Mouse (Mus musculus): Measurements from ENCODE around the gene Snrpb2. TPM values are rescaled to one million over a fixed set of nuclear protein-coding genes. Genes with fewer than 3 reads are reported as not detected.
A peak's percentile ranks its signal among the peaks of the same experiment; 100 is the strongest.

The Snrpb2 gene
- 81.7 and 85.7 TPM in 2 replicates for polyA plus RNA-seq (2014; fragmentation: Nextera tagmentation; extraction: Ambion mirVana)

- WGBS: 1% methylated on average over 55 of the region's 55 CpGs
- Histone ChIP-seq H3K4me2 (ENCODE audit: low read length) (peak within 1 kb of the TSS; percentile 85), H3K4me3 (ENCODE audit: low read depth, low read length) (peak within 1 kb of the TSS; percentile 92), H3K36me3 (ENCODE audit: control insufficient read depth, insufficient read depth, low read length) (peaks cover 28% of the 10 kb centered on the region), H3K9me3 (ENCODE audit: control insufficient read depth, low read length) (no peaks in the 10 kb centered on the region), H3K27ac (ENCODE audit: low read depth) (no peak within 1 kb of the TSS), H3K9ac (ENCODE audit: low read length) (peak within 1 kb of the TSS; percentile 83), H3K4me1 (replicated peaks; ENCODE audit: control insufficient read depth, insufficient read depth, low read length) (peaks cover 2% of the 10 kb centered on the region), H3K27me3 (replicated peaks; ENCODE audit: control insufficient read depth, insufficient read depth, low read length) (no peaks in the 10 kb centered on the region)
- DNase-seq (ENCODE audit: low spot score) (peak; percentile 94), ATAC-seq (replicated peaks; ENCODE audit: low FRiP score, low TSS enrichment, low read depth) (peak; percentile 94)
Measured at GRCm38 (mm10) chr2:143062812-143063792, at the start of gene Snrpb2. Gene Snrpb2 (plus strand): TSS chr2:143063039.

- Histone ChIP-seq H3K4me2 (ENCODE audit: low read length) (no peak overlapping the region), H3K4me1 (replicated peaks; ENCODE audit: control insufficient read depth, insufficient read depth, low read length) (no peaks in the 10 kb centered on the region), H3K4me3 (ENCODE audit: low read depth, low read length) (no peak overlapping the region), H3K27ac (ENCODE audit: low read depth) (no peak overlapping the region), H3K9ac (ENCODE audit: low read length) (no peak overlapping the region), H3K36me3 (ENCODE audit: control insufficient read depth, insufficient read depth, low read length) (no peaks in the 10 kb centered on the region), H3K9me3 (ENCODE audit: control insufficient read depth, low read length) (no peaks in the 10 kb centered on the region), H3K27me3 (replicated peaks; ENCODE audit: control insufficient read depth, insufficient read depth, low read length) (no peaks in the 10 kb centered on the region)
- WGBS: 83% methylated on average over 5 of the region's 5 CpGs
- ATAC-seq (replicated peaks; ENCODE audit: low FRiP score, low TSS enrichment, low read depth) (no peak), DNase-seq (ENCODE audit: low spot score) (no peak)
Measured at GRCm38 (mm10) chr2:143013057-143013456, 49.8 kb upstream of the Snrpb2 start.

- no peak for ATAC-seq (replicated peaks; ENCODE audit: low FRiP score, low TSS enrichment, low read depth)
- no peak overlapping the region for H3K27ac ChIP-seq (ENCODE audit: low read depth)
Measured at GRCm38 (mm10) chr2:143018084-143018483, 44.8 kb upstream of the Snrpb2 start.

GRCm38 (mm10) chr2:143018591-143019130, 44.2 kb upstream of the Snrpb2 start:
- DNase-seq (ENCODE audit: low spot score): peak; percentile 56
- 7% methylated on average over 5 of the region's 5 CpGs for WGBS
- no peak overlapping the region for H3K4me3 ChIP-seq (ENCODE audit: low read depth, low read length)
- 0 out of 2 replicates have a peak overlapping the region, but pooled peaks have one; percentile 13 for H3K4me2 ChIP-seq (ENCODE audit: low read length)
- H3K36me3 ChIP-seq (ENCODE audit: control insufficient read depth, insufficient read depth, low read length): no peaks in the 10 kb centered on the region
- no peaks in the 10 kb centered on the region for H3K27me3 ChIP-seq (replicated peaks; ENCODE audit: control insufficient read depth, insufficient read depth, low read length)
- ATAC-seq (replicated peaks; ENCODE audit: low FRiP score, low TSS enrichment, low read depth): 0 out of 2 replicates have a peak, but pooled peaks have one; percentile 64
- H3K9ac ChIP-seq (ENCODE audit: low read length): no peak overlapping the region
- 0 out of 2 replicates have a peak overlapping the region, but pooled peaks have one; percentile 6 for H3K27ac ChIP-seq (ENCODE audit: low read depth)
- H3K4me1 ChIP-seq (replicated peaks; ENCODE audit: control insufficient read depth, insufficient read depth, low read length): peaks cover 10% of the 10 kb centered on the region
- H3K9me3 ChIP-seq (ENCODE audit: control insufficient read depth, low read length): no peaks in the 10 kb centered on the region

More at GRCm38 (mm10) chr2:143018084-143018483, 44.8 kb upstream of the Snrpb2 start:
- Histone ChIP-seq H3K36me3 (ENCODE audit: control insufficient read depth, insufficient read depth, low read length) (no peaks in the 10 kb centered on the region), H3K9ac (ENCODE audit: low read length) (no peak overlapping the region), H3K9me3 (ENCODE audit: control insufficient read depth, low read length) (no peaks in the 10 kb centered on the region), H3K4me2 (ENCODE audit: low read length) (no peak overlapping the region), H3K4me3 (ENCODE audit: low read depth, low read length) (no peak overlapping the region), H3K27me3 (replicated peaks; ENCODE audit: control insufficient read depth, insufficient read depth, low read length) (no peaks in the 10 kb centered on the region), H3K4me1 (replicated peaks; ENCODE audit: control insufficient read depth, insufficient read depth, low read length) (peaks cover 10% of the 10 kb centered on the region)
- DNase-seq (ENCODE audit: low spot score): no peak
- 86% methylated on average over 8 of the region's 8 CpGs for WGBS

- no peak overlapping the region for H3K4me3 ChIP-seq (ENCODE audit: low read depth, low read length)
- peaks cover 10% of the 10 kb centered on the region for H3K4me1 ChIP-seq (replicated peaks; ENCODE audit: control insufficient read depth, insufficient read depth, low read length)
- 20% methylated on average over 2 of the region's 2 CpGs for WGBS
- no peaks in the 10 kb centered on the region for H3K27me3 ChIP-seq (replicated peaks; ENCODE audit: control insufficient read depth, insufficient read depth, low read length)
- no peak overlapping the region; the same call in 1 of the 2 replicates for H3K27ac ChIP-seq (ENCODE audit: low read depth)
- no peak overlapping the region for H3K4me2 ChIP-seq (ENCODE audit: low read length)
- no peaks in the 10 kb centered on the region for H3K36me3 ChIP-seq (ENCODE audit: control insufficient read depth, insufficient read depth, low read length)
- no peaks in the 10 kb centered on the region for H3K9me3 ChIP-seq (ENCODE audit: control insufficient read depth, low read length)
- ATAC-seq (replicated peaks; ENCODE audit: low FRiP score, low TSS enrichment, low read depth): peak; percentile 81
- DNase-seq (ENCODE audit: low spot score): peak; percentile 55
- no peak overlapping the region for H3K9ac ChIP-seq (ENCODE audit: low read length)
Measured at GRCm38 (mm10) chr2:143019727-143020126, 43.1 kb upstream of the Snrpb2 start.

- no peak overlapping the region for H3K4me3 ChIP-seq (ENCODE audit: low read depth, low read length)
- peaks cover 8% of the 10 kb centered on the region for H3K4me1 ChIP-seq (replicated peaks; ENCODE audit: control insufficient read depth, insufficient read depth, low read length)
- no peaks in the 10 kb centered on the region for H3K36me3 ChIP-seq (ENCODE audit: control insufficient read depth, insufficient read depth, low read length)
- ATAC-seq (replicated peaks; ENCODE audit: low FRiP score, low TSS enrichment, low read depth) (no peak), DNase-seq (ENCODE audit: low spot score) (no peak)
- WGBS: 88% methylated on average over 2 of the region's 2 CpGs
- no peaks in the 10 kb centered on the region for H3K9me3 ChIP-seq (ENCODE audit: control insufficient read depth, low read length)
- no peaks in the 10 kb centered on the region for H3K27me3 ChIP-seq (replicated peaks; ENCODE audit: control insufficient read depth, insufficient read depth, low read length)
- no peak overlapping the region for H3K9ac ChIP-seq (ENCODE audit: low read length)
- H3K4me2 ChIP-seq (ENCODE audit: low read length): no peak overlapping the region
- H3K27ac ChIP-seq (ENCODE audit: low read depth): no peak overlapping the region
Measured at GRCm38 (mm10) chr2:143023331-143023730, 39.5 kb upstream of the Snrpb2 start.

GRCm38 (mm10) chr2:143024226-143024625, 38.6 kb upstream of the Snrpb2 start:
- DNase-seq (ENCODE audit: low spot score) (no peak), ATAC-seq (replicated peaks; ENCODE audit: low FRiP score, low TSS enrichment, low read depth) (no peak)
- no peak overlapping the region for H3K27ac ChIP-seq (ENCODE audit: low read depth)
- H3K4me3 ChIP-seq (ENCODE audit: low read depth, low read length): no peak overlapping the region
- H3K9ac ChIP-seq (ENCODE audit: low read length): no peak overlapping the region
- no peak overlapping the region for H3K4me2 ChIP-seq (ENCODE audit: low read length)
- 80% methylated on average over 4 of the region's 4 CpGs for WGBS
- H3K36me3 ChIP-seq (ENCODE audit: control insufficient read depth, insufficient read depth, low read length): no peaks in the 10 kb centered on the region
- peaks cover 3% of the 10 kb centered on the region; the same call in 1 of the 2 replicates for H3K4me1 ChIP-seq (replicated peaks; ENCODE audit: control insufficient read depth, insufficient read depth, low read length)
- H3K27me3 ChIP-seq (replicated peaks; ENCODE audit: control insufficient read depth, insufficient read depth, low read length): no peaks in the 10 kb centered on the region
- no peaks in the 10 kb centered on the region for H3K9me3 ChIP-seq (ENCODE audit: control insufficient read depth, low read length)

- H3K36me3 ChIP-seq (ENCODE audit: control insufficient read depth, insufficient read depth, low read length): no peaks in the 10 kb centered on the region
- no peaks in the 10 kb centered on the region for H3K27me3 ChIP-seq (replicated peaks; ENCODE audit: control insufficient read depth, insufficient read depth, low read length)
- ATAC-seq (replicated peaks; ENCODE audit: low FRiP score, low TSS enrichment, low read depth): no peak
- H3K4me3 ChIP-seq (ENCODE audit: low read depth, low read length): no peak overlapping the region
- 95% methylated on average over 1 of the region's 1 CpGs for WGBS
- no peaks in the 10 kb centered on the region for H3K9me3 ChIP-seq (ENCODE audit: control insufficient read depth, low read length)
- peaks cover 5% of the 10 kb centered on the region for H3K4me1 ChIP-seq (replicated peaks; ENCODE audit: control insufficient read depth, insufficient read depth, low read length)
- H3K4me2 ChIP-seq (ENCODE audit: low read length): no peak overlapping the region
- no peak for DNase-seq (ENCODE audit: low spot score)
- H3K9ac ChIP-seq (ENCODE audit: low read length): no peak overlapping the region
- H3K27ac ChIP-seq (ENCODE audit: low read depth): no peak overlapping the region
Measured at GRCm38 (mm10) chr2:143031283-143031682, 31.6 kb upstream of the Snrpb2 start.
